Mouse (Mus musculus) E14TG2a.4 (cell line): ENCODE measurements at regions not wholly inside any gene's neighbourhood (a gene's known extent, or its start where the extent isn't known, plus 50 kb on each side); places are given as distances from the start of the nearest gene placed in this dataset.

Source experiments
- CTCF ChIP-seq: conservative IDR thresholded peaks from 2 replicates; pipeline ENCODE4 v1.5.1; 2014; ENCODE audit warnings: low read length
- NANOG ChIP-seq: IDR thresholded peaks from 2 replicates; pipeline ENCODE4 v1.6.1; 2014; ENCODE audit warnings: borderline replicate concordance, low read length, mixed read lengths
- POU5F1 ChIP-seq: IDR thresholded peaks from 2 replicates; pipeline ENCODE4 v1.6.1; 2014; ENCODE audit warnings: low read length, borderline replicate concordance

DNA sequence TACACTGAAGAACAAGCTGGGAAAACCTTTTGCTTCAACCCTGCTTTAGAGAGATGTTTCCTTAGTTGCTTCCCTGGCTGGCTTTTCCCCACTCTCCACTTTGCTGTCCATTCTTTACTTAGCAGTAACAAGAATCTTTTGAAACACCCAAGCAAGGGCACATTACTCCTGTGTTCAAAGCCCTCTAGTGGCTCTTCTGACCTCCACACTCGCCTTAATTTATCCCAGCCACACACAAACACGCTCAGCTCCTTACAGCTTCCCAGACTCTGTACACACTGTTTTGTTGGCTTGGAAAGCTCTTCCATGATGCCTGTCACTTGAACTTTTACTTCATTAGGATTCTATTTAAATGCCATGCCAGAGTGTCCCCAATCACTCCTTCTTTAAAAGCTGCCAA lies 97.3 kb upstream of the Col8a1 start:
- no peak for TF ChIP-seq CTCF
- no peak for TF ChIP-seq POU5F1
- TF ChIP-seq NANOG: no peak
